Mouse (Mus musculus) erythroblast, embryonic 14.5 days (primary cell): ENCODE measurements around the gene Rbp4. TPM values are rescaled to one million over a fixed set of nuclear protein-coding genes. Genes with fewer than 3 reads are reported as not detected.

Experiments
- H3K27me3 ChIP-seq: 2 replicates; pipeline ENCODE4 v1.6.1; 2012; ENCODE audit warnings: inconsistent platforms; ENCODE audit not compliant: control insufficient read depth
- H3K36me3 ChIP-seq: 2 replicates; pipeline ENCODE4 v1.6.1; 2012; ENCODE audit warnings: mild to moderate bottlenecking, inconsistent platforms; ENCODE audit not compliant: control insufficient read depth
- H3K4me1 ChIP-seq: 2 replicates; pipeline ENCODE4 v1.6.1; 2012; ENCODE audit warnings: inconsistent platforms; ENCODE audit not compliant: control insufficient read depth
- H3K4me3 ChIP-seq: replicated peaks from 2 replicates; pipeline ENCODE3; 2012; ENCODE audit warnings: moderate library complexity, mild to moderate bottlenecking, inconsistent platforms
- H3K9me3 ChIP-seq: 2 replicates; pipeline ENCODE4 v1.6.1; 2012; ENCODE audit warnings: low read length, inconsistent platforms, mixed read lengths; ENCODE audit not compliant: control insufficient read depth
- GATA1 ChIP-seq: IDR thresholded peaks from 2 replicates; pipeline ENCODE4 v1.6.1; 2012; ENCODE audit warnings: low read length, inconsistent platforms, mixed read lengths
- TAL1 ChIP-seq: IDR thresholded peaks from 3 replicates; pipeline ENCODE4 v1.6.1; 2012; ENCODE audit warnings: low read length, inconsistent platforms, mixed read lengths
- polyA plus RNA-seq: library from polyadenylated mRNA; stranded (reverse); fragments of >175 nt; gene quantifications from 2 replicates; pipeline ENCODE4 v1.2.3, GENCODE M21; 2012

The Rbp4 gene
- polyA plus RNA-seq, 1 experiment: 0.58 TPM

DNA sequence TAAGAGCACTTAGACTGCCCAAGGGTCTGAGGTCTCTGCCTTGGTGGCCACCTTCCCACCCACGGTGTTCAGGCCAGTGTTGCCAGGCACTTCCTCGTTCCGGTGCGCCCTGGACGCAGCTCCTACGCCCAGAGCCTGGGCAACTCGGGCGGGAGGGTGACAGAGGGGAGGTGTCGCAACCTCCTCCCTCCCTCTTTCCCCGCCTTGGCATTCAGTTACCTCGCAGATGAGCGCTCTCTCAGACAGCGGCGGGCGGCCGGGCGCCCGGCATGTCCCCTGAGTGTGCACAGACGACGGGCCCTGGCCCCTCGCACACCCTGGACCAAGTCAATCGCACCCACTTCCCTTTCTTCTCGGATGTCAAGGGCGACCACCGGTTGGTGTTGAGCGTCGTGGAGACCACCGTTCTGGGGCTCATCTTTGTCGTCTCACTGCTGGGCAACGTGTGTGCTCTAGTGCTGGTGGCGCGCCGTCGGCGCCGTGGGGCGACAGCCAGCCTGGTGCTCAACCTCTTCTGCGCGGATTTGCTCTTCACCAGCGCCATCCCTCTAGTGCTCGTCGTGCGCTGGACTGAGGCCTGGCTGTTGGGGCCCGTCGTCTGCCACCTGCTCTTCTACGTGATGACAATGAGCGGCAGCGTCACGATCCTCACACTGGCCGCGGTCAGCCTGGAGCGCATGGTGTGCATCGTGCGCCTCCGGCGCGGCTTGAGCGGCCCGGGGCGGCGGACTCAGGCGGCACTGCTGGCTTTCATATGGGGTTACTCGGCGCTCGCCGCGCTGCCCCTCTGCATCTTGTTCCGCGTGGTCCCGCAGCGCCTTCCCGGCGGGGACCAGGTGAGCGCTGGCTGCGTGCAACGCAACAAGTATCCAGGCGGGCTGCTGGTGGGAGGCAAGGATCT, 28.0 kb downstream of the Rbp4 start, which contains the start of gene Ffar4:
Ffar4 (plus strand) TSS at position 214 of the 901 bp plus-strand sequence.
- no peak for TF ChIP-seq GATA1
- no peak for TF ChIP-seq TAL1
- H3K4me1 ChIP-seq: no peaks in the 10 kb centered on the region
- no peaks in the 10 kb centered on the region for H3K36me3 ChIP-seq
- no peak within 1 kb of the TSS for H3K4me3 ChIP-seq
- H3K27me3 ChIP-seq: peaks cover 29% of the 10 kb centered on the region
- H3K9me3 ChIP-seq: no peaks in the 10 kb centered on the region

DNA sequence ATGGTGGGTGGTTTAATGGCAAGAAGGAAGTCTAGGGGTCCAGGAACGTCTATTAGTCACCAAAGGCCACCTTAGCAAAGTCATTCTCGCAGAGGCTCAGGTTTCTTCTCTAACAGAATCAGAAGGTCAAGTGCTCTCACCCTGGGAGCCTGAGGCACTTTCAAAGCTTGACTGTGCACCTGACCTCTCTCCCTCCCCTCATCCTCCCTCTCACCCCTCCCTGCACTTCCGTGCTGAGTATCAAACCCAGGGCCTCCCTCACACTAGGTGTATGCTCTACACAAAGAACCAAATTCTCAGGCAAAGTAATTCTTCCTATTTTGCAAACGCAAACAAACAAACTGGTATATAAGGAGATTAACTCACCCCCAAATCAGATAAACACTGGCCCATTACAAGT, 28.9 kb downstream of the Rbp4 start:
- H3K27me3 ChIP-seq: peaks cover 29% of the 10 kb centered on the region

DNA sequence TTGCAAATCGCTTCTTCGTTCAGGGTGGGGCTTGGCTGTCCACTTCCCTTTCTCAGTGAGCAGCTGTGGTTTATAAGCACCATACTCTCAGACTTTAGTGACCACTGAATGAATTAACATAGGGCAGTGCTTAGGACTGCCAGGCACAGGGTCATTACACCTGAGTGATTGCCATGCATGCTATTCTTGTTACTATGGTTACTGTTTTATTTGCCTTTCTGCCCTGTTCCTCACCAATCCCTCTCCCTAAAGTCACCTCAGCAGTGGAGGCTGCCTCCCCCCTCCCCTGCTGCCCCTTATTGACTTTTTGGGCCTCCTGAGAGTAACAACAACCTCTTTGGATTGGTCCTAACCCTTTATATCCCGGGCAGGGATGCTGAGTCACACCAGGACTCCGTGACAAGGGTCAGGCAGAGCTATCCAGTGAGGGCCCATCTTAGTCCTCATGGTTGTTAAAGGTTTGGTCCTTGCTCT, 33.5 kb downstream of the Rbp4 start:
- Histone ChIP-seq H3K27me3 (peaks cover 6% of the 10 kb centered on the region), H3K4me3 (no peak overlapping the region), H3K4me1 (no peaks in the 10 kb centered on the region), H3K36me3 (no peaks in the 10 kb centered on the region), H3K9me3 (no peaks in the 10 kb centered on the region)
- no peak for TF ChIP-seq TAL1
- TF ChIP-seq GATA1: no peak

More for the DNA sequence above, 28.9 kb downstream of the Rbp4 start:
- H3K4me1 ChIP-seq: no peaks in the 10 kb centered on the region
- no peak overlapping the region for H3K4me3 ChIP-seq
- TF ChIP-seq GATA1 (no peak), TAL1 (no peak)
- H3K9me3 ChIP-seq: no peaks in the 10 kb centered on the region
- H3K36me3 ChIP-seq: no peaks in the 10 kb centered on the region

DNA sequence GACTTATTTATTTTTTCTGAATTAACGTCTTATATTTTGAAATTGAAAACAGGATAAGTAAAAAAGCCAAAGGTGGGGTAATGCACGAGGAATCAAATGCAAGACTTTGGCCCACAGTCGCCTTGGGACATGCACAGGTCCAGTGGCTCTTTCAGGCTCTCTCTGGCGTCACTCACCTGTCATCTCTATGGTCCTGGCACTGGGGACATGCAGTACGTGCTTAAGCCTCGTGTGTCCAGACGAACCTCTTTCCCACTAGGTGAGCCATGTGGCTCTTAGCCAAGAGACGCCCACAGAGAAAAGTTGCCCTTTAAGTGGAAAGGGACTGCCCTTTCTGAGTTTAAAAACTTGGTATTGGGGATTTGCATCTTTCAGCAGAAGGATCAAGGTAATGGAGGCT, 35.7 kb downstream of the Rbp4 start:
- Histone ChIP-seq H3K4me1 (no peaks in the 10 kb centered on the region), H3K4me3 (no peak overlapping the region), H3K9me3 (no peaks in the 10 kb centered on the region), H3K36me3 (no peaks in the 10 kb centered on the region), H3K27me3 (no peaks in the 10 kb centered on the region)
- no peak for TF ChIP-seq TAL1
- TF ChIP-seq GATA1: no peak

DNA sequence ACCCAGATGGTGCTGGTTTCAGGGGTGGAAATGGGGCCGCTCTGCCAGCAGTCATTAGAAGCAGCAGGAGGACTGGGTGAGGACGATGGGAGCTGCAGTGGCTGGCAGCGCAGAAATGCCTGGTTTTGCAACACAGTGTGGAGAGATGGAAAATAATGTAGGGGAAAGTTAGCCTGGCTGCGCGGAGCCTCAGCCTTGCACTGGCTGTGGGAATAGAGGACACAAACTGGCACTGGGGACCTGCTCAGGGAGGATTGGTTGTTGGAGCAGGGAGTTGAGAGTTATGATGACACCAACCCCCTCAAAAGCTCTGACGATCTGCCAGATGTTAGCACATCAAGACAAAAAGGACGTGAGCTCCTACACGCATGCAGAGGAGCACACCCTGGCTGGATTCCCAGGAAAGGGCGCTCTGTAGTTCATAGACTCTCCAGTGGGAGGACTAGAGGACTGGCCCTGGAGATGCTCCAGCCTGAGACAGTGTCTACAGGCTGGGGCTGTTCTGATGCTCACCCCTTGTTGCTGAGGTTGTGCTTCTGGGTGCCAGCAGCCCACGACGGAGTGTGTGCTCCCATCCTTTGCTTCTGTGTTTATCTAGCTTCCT, 38.0 kb downstream of the Rbp4 start:
- TF ChIP-seq GATA1 (no peak), TAL1 (no peak)

DNA sequence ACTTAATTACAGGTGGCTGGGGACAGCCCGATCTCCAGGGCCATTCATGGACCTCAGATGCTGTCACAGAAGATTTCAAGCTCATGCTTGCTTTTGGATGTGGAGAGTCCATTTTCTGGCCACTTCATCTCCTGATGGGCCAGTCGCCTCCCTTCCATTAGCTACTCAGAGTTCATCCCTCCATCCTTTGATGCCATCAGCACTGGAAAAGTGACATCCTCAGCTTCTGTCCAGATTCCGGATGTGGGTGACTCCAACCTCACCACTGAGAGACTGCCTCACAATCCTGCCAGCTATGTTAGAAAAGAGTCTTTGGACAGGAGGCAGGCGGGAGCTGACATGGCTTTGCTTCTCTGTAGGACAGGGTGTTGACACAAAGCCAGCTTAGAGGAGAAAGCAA, 39.2 kb downstream of the Rbp4 start:
- H3K9me3 ChIP-seq: no peaks in the 10 kb centered on the region
- no peak for TF ChIP-seq TAL1
- TF ChIP-seq GATA1: no peak
- H3K4me3 ChIP-seq: no peak overlapping the region
- H3K27me3 ChIP-seq: no peaks in the 10 kb centered on the region
- no peaks in the 10 kb centered on the region for H3K36me3 ChIP-seq
- H3K4me1 ChIP-seq: no peaks in the 10 kb centered on the region

More for the DNA sequence above, 38.0 kb downstream of the Rbp4 start:
- H3K9me3 ChIP-seq: no peaks in the 10 kb centered on the region
- no peaks in the 10 kb centered on the region for H3K27me3 ChIP-seq
- H3K4me3 ChIP-seq: no peak overlapping the region
- no peaks in the 10 kb centered on the region for H3K4me1 ChIP-seq
- no peaks in the 10 kb centered on the region for H3K36me3 ChIP-seq

DNA sequence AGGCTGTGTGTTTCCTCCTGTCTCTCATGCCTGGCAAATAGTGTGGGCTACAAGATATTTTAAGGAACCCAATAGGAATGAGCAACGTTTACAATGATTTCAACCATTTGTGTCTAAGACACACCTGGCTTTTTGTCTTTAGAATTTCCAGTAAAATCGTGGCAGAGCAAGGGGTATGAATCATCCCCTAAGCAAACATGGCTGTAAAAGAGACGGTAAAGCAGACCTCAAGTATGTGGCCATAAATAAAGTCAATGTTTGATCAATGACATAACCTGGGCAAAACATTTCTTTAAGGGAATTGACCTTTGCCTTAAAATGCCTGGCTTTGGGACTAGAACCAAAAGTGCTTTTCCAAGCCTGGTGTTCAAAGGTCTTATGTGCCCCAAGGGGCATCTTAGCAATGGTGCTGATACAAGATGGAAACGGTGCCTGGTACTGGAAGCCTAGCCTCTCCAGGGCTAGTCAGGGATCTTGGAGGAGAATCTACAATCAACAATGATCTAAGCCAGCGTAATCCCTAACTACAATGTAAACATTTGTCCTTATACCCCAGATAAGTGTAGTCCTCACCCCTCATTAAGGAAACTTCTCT, 42.1 kb downstream of the Rbp4 start:
- TF ChIP-seq TAL1 (no peak), GATA1 (no peak)
- Histone ChIP-seq H3K4me3 (no peak overlapping the region), H3K4me1 (no peaks in the 10 kb centered on the region), H3K27me3 (no peaks in the 10 kb centered on the region), H3K36me3 (no peaks in the 10 kb centered on the region), H3K9me3 (no peaks in the 10 kb centered on the region)

DNA sequence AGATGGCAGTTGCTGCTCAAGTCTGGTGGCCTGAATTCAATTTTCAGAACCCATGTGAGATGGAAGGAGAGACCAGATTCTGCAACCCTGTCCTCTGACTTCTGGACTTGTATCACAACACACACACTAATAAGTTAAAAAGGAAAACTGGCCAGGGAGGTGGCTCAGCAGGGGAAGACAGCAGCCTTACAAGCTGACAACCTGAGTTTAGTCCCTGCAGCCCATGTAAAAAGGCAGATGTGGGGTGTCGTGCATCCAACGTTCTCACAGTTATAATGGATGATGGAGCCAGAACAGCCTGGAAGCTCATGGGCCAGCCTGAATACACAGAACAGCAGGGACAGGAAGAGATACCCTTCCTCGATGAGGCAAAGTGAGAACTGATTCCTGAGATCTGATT, 43.7 kb downstream of the Rbp4 start:
- Histone ChIP-seq H3K4me3 (no peak overlapping the region), H3K36me3 (no peaks in the 10 kb centered on the region), H3K9me3 (no peaks in the 10 kb centered on the region), H3K4me1 (no peaks in the 10 kb centered on the region), H3K27me3 (no peaks in the 10 kb centered on the region)
- TF ChIP-seq TAL1 (no peak), GATA1 (no peak)
